In genomic region chr2:137093298-137093630, GRCm38 (mm10) we compare ENCODE assay signal across 15 mouse cellular contexts. TPM values are rescaled to one million over a fixed set of nuclear protein-coding genes. Genes with fewer than 3 reads are reported as not detected.
"Had no signal": no experiment of that assay in that cellular context is flagged by ENCODE, and none has a peak within 500 bp of the region (broad histone marks: within the 10 kb centered on the region; RNA-seq: fewer than 3 reads in every experiment).

No protein-coding gene starts in this region.

- H3K4me2 ChIP-seq: limb, embryonic 12.5 days; stomach, embryonic 15.5 days had no signal

- H3K4me1 ChIP-seq: stomach, embryonic 15.5 days had no signal

- H3K9me3 ChIP-seq: limb, embryonic 12.5 days; stomach, embryonic 15.5 days had no signal

- ATAC-seq: inflammation-experienced regulatory T-cells, adult 6 months; intestine, postnatal 0 days had no signal

- H3K9ac ChIP-seq: limb, embryonic 12.5 days; liver, embryonic 14.5 days; stomach, embryonic 15.5 days had no signal

- DNase-seq: kidney, adult 8-10 months; kidney, postnatal 25 days; layer of hippocampus, postnatal 36 days; liver; lung, adult 18-20 months; retina, postnatal 1 day; thymus, adult 2 months; thymus, postnatal 25 days had no signal

- H3K27ac ChIP-seq: limb, embryonic 12.5 days; liver, embryonic 14.5 days; stomach, embryonic 15.5 days had no signal

- H3K27me3 ChIP-seq: limb, embryonic 12.5 days; stomach, embryonic 15.5 days had no signal

- H3K4me3 ChIP-seq: limb, embryonic 12.5 days; myocyte; stomach, embryonic 15.5 days had no signal

RNA-seq across cellular contexts. Expression of gene Jag1, which starts 23.2 kb away (rescaled TPM):
- total RNA-seq: megakaryocyte-erythroid progenitor cell, adult 5-6 weeks had no signal
